Mouse (Mus musculus) urinary bladder, adult 18-20 months (tissue): ENCODE data around the gene Pax9.

ENCODE experiments used
- DNase-seq, 2 experiments: peaks; one replicate each; pipeline ENCODE4 v3.0.0; 2022; ENCODE audit warnings: low spot score in 2 of 2, mixed read lengths in 2 of 2

The Pax9 gene

DNA sequence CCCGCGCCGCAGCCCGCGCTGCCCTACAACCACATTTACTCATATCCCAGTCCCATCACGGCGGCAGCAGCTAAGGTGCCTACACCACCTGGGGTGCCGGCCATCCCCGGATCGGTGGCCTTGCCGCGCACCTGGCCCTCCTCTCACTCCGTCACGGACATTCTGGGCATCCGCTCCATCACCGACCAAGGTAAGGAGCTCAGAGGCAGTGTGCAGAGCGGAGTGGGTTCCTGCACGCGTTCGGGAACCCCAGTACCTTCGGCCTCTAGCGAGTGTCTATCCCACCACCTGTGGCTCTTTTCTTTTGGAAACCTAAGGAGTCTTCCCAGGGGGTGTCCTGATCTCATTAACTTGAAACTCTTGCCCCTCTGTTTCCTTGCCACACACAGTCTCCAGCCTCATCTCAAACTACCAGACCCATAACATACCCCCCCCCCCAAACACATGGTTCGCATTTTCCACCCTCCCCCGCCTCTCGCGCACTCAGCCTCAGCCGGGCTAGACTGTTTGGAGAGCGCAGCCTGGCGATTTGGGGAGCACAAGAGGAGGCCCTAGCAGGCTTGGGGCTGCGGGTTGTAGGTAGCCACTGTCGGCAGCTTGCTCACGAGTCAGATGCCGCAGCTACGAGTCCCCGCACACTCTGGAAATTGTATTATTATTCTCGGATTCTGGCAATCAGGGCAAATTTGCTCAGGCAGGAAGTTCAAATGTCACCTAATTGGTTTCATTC lies 5.6 kb downstream of the Pax9 start:
- no peak for DNase-seq

DNA sequence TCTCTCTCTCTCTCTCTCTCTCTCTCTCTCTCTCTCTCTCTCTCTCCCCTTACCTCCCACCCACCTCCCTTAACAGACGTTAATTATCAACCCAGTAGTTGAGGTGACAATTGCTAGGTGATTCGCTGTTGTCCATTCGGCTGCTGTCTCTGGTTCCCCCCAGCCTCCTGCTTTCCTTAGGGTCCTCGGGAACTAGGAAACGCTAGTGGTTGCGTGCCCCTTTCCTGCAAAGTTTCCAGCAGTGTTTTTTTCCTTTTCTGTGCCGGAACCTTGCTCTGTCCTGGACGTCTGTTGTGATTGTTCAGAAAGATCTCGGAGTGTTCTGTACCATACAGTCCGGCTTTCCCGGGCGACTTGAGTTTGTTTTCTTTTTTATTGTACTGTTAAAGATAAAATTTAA lies 6.2 kb downstream of the Pax9 start:
- no peak for DNase-seq

DNA sequence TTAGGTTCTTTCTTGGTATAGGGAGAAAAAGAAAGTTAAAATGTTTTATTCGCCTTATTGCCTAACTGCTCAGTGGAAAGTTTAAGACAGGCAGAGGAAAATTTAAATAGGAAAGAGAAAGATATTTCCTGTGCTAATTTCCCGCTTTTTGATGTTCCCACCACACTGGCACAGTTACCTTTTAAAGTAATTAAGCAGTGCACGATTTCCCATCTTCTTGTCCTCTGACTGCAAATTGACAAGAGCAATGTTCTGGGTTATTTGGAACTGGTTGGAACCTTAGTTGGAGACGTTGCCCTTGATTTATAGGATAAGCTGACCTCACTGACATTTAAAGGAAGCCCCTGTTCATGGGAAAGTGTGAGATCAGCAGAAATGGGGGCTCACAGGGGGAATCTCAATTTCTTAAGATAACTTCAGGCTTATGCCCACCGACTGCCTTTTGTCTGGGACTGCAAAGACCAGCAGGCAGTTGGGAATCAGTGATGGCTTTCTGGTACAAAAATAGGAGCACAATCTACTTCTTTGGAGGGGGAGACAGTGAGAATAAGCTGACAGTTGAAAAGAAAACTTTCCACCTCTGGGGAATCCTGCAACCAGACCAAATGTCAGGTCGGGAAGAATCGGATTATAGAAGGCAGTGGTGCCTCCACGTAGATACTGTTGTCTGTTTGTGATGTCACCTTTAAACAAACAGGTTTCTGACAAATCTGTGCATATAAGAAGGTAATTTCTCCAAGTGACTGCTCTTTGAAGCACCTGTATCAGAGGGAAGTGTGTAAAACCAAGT lies 6.8 kb downstream of the Pax9 start:
- no peak for DNase-seq

GRCm38 (mm10) chr12:56699351-56699750 lies 7.8 kb downstream of the Pax9 start:
- DNase-seq: no peak

DNA sequence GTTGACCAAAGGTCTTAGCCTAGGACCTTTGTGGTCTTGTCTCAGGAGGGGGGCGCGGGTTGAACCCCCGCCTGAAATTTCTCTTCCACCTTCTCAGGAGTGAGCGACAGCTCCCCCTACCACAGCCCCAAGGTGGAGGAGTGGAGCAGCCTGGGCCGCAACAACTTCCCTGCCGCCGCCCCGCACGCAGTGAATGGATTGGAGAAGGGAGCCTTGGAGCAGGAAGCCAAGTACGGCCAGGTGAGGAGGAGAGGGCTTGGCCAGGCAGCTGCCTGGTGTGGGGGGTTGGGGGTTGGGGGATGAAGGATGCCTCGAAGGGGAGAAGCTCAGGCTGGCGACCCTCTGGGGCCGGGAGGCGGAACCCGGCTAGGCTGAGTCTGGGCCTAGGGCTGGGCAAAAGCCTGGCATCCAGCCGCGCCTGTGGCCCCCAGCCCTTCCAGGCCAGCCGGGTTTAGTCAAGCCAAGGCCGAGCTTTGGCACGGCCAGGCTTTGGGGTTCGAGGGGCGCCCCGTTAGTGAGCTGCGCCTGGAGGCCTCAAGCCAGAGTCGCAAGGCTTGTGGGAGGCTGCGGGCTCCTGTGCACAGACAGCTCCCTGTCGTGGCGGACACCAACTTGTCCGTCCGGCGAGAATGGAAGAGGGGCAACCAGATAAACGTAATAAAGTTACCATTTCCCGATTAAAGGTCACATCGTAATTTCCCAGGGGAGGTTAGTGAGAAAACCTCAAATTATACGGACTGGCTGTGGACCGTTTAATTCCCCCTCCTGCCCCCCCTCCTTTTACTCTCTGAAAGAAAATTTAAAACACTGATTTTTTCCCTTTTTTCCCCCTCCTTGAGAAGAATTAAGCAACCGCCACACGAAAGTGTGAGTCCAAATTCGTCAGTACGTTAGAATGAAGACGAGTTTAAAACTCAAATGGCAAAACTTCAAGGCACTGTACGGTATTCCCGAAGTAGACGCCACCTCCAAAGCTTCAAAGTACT lies 8.6 kb downstream of the Pax9 start:
- DNase-seq: no peak

DNA sequence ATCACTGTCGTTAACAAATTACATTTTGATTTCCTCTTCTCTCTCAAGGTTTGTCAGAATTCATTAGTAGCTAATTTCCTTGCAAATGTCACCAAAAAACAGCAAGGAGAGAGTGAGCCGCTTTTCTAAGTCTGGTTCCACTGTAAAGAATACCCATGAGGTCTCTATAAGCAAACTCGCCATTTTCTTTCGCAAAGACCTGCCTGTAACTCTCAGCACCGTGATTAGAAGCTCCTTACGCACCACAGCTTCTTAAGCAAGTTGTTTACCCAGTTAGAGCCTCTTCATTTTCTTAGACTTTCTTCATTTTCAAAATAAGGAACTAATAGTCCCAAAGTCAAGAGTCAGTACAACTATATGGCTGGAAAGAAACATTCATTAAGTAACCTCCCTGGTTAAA lies 9.4 kb downstream of the Pax9 start:
- DNase-seq: no peak

- no peak for DNase-seq
Measured at GRCm38 (mm10) chr12:56717971-56718706, 26.6 kb downstream of the Pax9 start.

DNA sequence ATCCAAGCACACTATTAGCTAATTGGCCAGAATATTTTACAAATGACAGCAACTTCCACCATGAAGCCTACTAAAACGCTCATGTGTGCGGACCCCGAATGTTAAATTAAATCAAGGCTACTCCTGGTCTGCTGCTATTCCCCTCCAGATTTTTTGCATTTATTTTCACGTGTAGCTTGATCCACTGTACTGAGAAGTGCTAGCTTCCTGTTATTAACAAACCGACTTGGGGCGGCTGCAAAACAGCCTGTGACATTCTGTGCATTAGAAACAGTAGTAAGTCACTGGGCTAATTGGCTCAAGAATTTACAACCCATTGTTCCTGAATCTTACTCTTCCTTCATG lies 27.1 kb downstream of the Pax9 start:
- no peak for DNase-seq

DNA sequence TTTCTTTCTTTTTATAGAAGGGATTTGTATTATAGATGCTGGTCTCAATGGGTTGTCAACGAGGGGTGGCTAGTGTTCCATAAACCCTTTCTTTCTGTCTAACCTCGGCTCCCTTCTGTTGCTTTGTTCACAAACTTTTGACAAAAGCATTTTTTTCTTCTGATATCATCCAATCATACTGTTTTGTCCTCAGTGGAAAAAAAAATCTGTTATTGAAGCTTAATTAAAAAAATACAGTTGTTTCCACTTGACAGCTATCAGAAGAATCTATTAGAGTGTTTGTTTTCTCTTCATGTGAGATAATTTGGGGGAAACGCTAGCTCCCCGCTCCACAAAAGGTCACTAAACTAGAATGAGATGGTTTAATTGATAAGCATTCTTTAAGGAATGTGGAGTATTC lies 36.1 kb downstream of the Pax9 start:
- DNase-seq: no peak

GRCm38 (mm10) chr12:56737104-56737503 lies 45.5 kb downstream of the Pax9 start:
- DNase-seq: no peak
